Comparison of ENCODE assay signal across 25 mouse cellular contexts in genomic region chr12:17552420-17552819, GRCm38 (mm10). TPM values are rescaled to one million over a fixed set of nuclear protein-coding genes. Genes with fewer than 3 reads are reported as not detected.
DNase-seq lines count a peak whose midpoint lies in the region; ATAC-seq and TF ChIP-seq lines count a peak whose summit lies in the region.
"Had no signal": no experiment of that assay in that cellular context is flagged by ENCODE, and none has a peak within 500 bp of the region (broad histone marks: within the 10 kb centered on the region; RNA-seq: fewer than 3 reads in every experiment).

No protein-coding gene starts in this region.

- no peak for ATAC-seq in forebrain, embryonic 11.5 days (replicated peaks; ENCODE audit: low FRiP score)
- peak; percentile 3; the same call in 1 of the 2 replicates for ATAC-seq in liver, embryonic 14.5 days (ENCODE audit: insufficient read depth)
- ATAC-seq in monocyte, adult 5-6 weeks (replicated peaks; ENCODE audit: insufficient number of reproducible peaks, low FRiP score, low TSS enrichment, poor library complexity, severe bottlenecking): no peak
- ATAC-seq: activated CD4-positive, CD25-positive, alpha-beta regulatory T cell, adult 4 months; forebrain, postnatal 0 days; intestine, embryonic 15.5 days; midbrain, embryonic 13.5 days had no signal

- peak; percentile 41 for DNase-seq in forebrain, embryonic 11.5 days (ENCODE audit: low spot score)
- no peak for DNase-seq in forebrain, embryonic 10.5 days (ENCODE audit: extremely low spot score, low spot score)
- DNase-seq in CH12.LX (ENCODE audit: extremely low read depth): no peak
- peak; percentile 54 for DNase-seq in MEL (ENCODE audit: low read depth, low spot score)
- no peak for DNase-seq in liver, embryonic 14.5 days (ENCODE audit: low read depth in 3 of 3, low spot score in 3 of 3)
- DNase-seq in left cerebral cortex, postnatal 25 days (ENCODE audit: low spot score in 2 of 2): no peak
- DNase-seq: cerebellum, adult 18-20 months; cerebellum, postnatal 14 days; forebrain, postnatal 0 days; gastrocnemius, postnatal 14 days; heart, postnatal 14 days; kidney, adult 8-10 months; layer of hippocampus, adult 9-11 months; lung, postnatal 36 days; thymus, postnatal 14 days had no signal

- TF ChIP-seq EP300 in CH12.LX (IDR thresholded peaks at IDR 0.05; ENCODE audit: low read length): no peak
- TF ChIP-seq EP300 in MEL (IDR thresholded peaks at IDR 0.05; ENCODE audit: low read depth in 1 of 2, low read length in 2 of 2): no peak
- no peak for TF ChIP-seq EP300 in liver, embryonic 14.5 days (IDR thresholded peaks at IDR 0.05; ENCODE audit: low read depth)

- H3K27me3 ChIP-seq in forebrain, embryonic 11.5 days (ENCODE audit: control insufficient read depth, insufficient read depth, low read length): no peaks in the 10 kb centered on the region
- H3K27me3 ChIP-seq in forebrain, embryonic 10.5 days (ENCODE audit: poor library complexity, severe bottlenecking): no peaks in the 10 kb centered on the region; the same call in 1 of the 2 replicates
- no peaks in the 10 kb centered on the region for H3K27me3 ChIP-seq in CH12.LX (replicated peaks)
- H3K27me3 ChIP-seq in MEL (ENCODE audit: control insufficient read depth in 1 of 2, insufficient read depth in 2 of 2, low read length in 2 of 2): no peaks in the 10 kb centered on the region
- H3K27me3 ChIP-seq in liver, embryonic 14.5 days (ENCODE audit: control insufficient read depth, insufficient read depth, low read length): no peaks in the 10 kb centered on the region
- H3K27me3 ChIP-seq: embryonic facial prominence, embryonic 12.5 days; forebrain, embryonic 12.5 days; hindbrain, embryonic 15.5 days; intestine, embryonic 15.5 days; midbrain, embryonic 13.5 days had no signal

- dilution Hi-C loops in CH12.LX (cut with MboI; ENCODE audit: extremely low pct_ligation_motif_present, extremely low pct_unique_long_range_greater_than_20kb, low sequenced_read_pairs): no loop called here

- TF ChIP-seq RAD21 in CH12.LX (IDR thresholded peaks at IDR 0.05; ENCODE audit: low read depth, low read length) (no peak), MEL (IDR thresholded peaks at IDR 0.05; ENCODE audit: low read depth, low read length) (no peak)

- H3K79me2 ChIP-seq in CH12.LX (replicated peaks; ENCODE audit: control insufficient read depth, extremely low read depth, insufficient read depth, poor library complexity, severe bottlenecking) (peaks cover 12% of the 10 kb centered on the region), MEL (ENCODE audit: control insufficient read depth, insufficient read depth, low read length, poor library complexity) (peaks cover 5% of the 10 kb centered on the region; the same call in 1 of the 2 replicates)

- no peaks in the 10 kb centered on the region for H3K9me3 ChIP-seq in forebrain, embryonic 11.5 days (ENCODE audit: control insufficient read depth, low read length)
- H3K9me3 ChIP-seq in forebrain, embryonic 10.5 days: no peaks in the 10 kb centered on the region
- H3K9me3 ChIP-seq in CH12.LX (replicated peaks; ENCODE audit: low read length) (no peaks in the 10 kb centered on the region), MEL (replicated peaks; ENCODE audit: insufficient read depth, low read length) (no peaks in the 10 kb centered on the region)
- no peaks in the 10 kb centered on the region for H3K9me3 ChIP-seq in liver, embryonic 14.5 days (ENCODE audit: control insufficient read depth, low read length)
- H3K9me3 ChIP-seq: embryonic facial prominence, embryonic 12.5 days; forebrain, embryonic 12.5 days; hindbrain, embryonic 10.5 days; hindbrain, embryonic 15.5 days; intestine, embryonic 15.5 days; megakaryocyte, embryonic 14.5 days; midbrain, embryonic 13.5 days had no signal

- no peak overlapping the region for H3K9ac ChIP-seq in forebrain, embryonic 11.5 days (ENCODE audit: low read length)
- H3K9ac ChIP-seq in CH12.LX (ENCODE audit: insufficient read depth, low read depth) (no peak overlapping the region), MEL (ENCODE audit: control insufficient read depth, low read depth, low read length, poor library complexity, severe bottlenecking) (no peak overlapping the region)
- no peak overlapping the region for H3K9ac ChIP-seq in liver, embryonic 14.5 days (replicated peaks)
- H3K9ac ChIP-seq: embryonic facial prominence, embryonic 12.5 days; forebrain, embryonic 12.5 days; forebrain, postnatal 0 days; hindbrain, embryonic 15.5 days; intestine, embryonic 15.5 days; midbrain, embryonic 13.5 days had no signal

- 78% methylated on average over 3 of the region's 3 CpGs for WGBS in forebrain, embryonic 11.5 days
- WGBS in forebrain, embryonic 10.5 days: 78% methylated on average over 3 of the region's 3 CpGs
- 67% methylated on average over 3 of the region's 3 CpGs for WGBS in liver, embryonic 14.5 days (ENCODE audit: insufficient replicate concordance)

- peaks cover 4% of the 10 kb centered on the region; the same call in 1 of the 2 replicates for H3K36me3 ChIP-seq in forebrain, embryonic 11.5 days (ENCODE audit: control insufficient read depth, insufficient read depth, low read length)
- peaks cover 51% of the 10 kb centered on the region for H3K36me3 ChIP-seq in forebrain, embryonic 10.5 days (replicated peaks)
- H3K36me3 ChIP-seq in CH12.LX (replicated peaks in 1 of 2; ENCODE audit: control insufficient read depth in 1 of 2, insufficient read depth in 1 of 2, low read length in 1 of 2) (peaks cover 38 to 41% of the 10 kb centered on the region in 2 experiments), MEL (ENCODE audit: control insufficient read depth in 1 of 2, insufficient read depth in 2 of 2, low read length in 2 of 2) (peaks cover 12 to 25% of the 10 kb centered on the region in 2 experiments)
- peaks cover 47% of the 10 kb centered on the region for H3K36me3 ChIP-seq in liver, embryonic 14.5 days (replicated peaks; ENCODE audit: control insufficient read depth, insufficient read depth, low read depth)

- TF ChIP-seq POLR2A in CH12.LX (IDR thresholded peaks at IDR 0.05; ENCODE audit: low read depth, low read length): no peak; the same call in 1 of the 2 replicates
- TF ChIP-seq POLR2A in MEL (IDR thresholded peaks at IDR 0.05; ENCODE audit: control insufficient read depth in 1 of 2, insufficient read depth in 1 of 2, low read depth in 1 of 2, low read length in 2 of 2, poor library complexity in 1 of 2): peak in 1 of 2 experiments; percentile 8; a peak in 2 of 4 replicates

- no peak overlapping the region for H3K4me2 ChIP-seq in forebrain, embryonic 11.5 days (ENCODE audit: low read depth, low read length, severe bottlenecking)
- no peak overlapping the region for H3K4me2 ChIP-seq in CH12.LX (ENCODE audit: insufficient read depth, low read depth, poor library complexity, severe bottlenecking)
- H3K4me2 ChIP-seq in liver, embryonic 14.5 days (ENCODE audit: low read depth): no peak overlapping the region
- H3K4me2 ChIP-seq: embryonic facial prominence, embryonic 12.5 days; forebrain, embryonic 12.5 days; hindbrain, embryonic 15.5 days; intestine, embryonic 15.5 days; midbrain, embryonic 13.5 days had no signal

- no peak overlapping the region for H3K27ac ChIP-seq in forebrain, embryonic 11.5 days (ENCODE audit: low read depth, low read length)
- H3K27ac ChIP-seq in forebrain, embryonic 10.5 days: no peak overlapping the region
- peak overlapping the region; percentile 9 for H3K27ac ChIP-seq in CH12.LX (ENCODE audit: insufficient read depth, low read depth)
- H3K27ac ChIP-seq in MEL (ENCODE audit: control insufficient read depth, low read depth, low read length): peak overlapping the region; percentile 15; the same call in 1 of the 2 replicates
- H3K27ac ChIP-seq in liver, embryonic 14.5 days: peak overlapping the region; percentile 59
- H3K27ac ChIP-seq: embryonic facial prominence, embryonic 12.5 days; forebrain, embryonic 12.5 days; hindbrain, embryonic 10.5 days; hindbrain, embryonic 15.5 days; intestine, embryonic 15.5 days; kidney, postnatal 0 days; midbrain, embryonic 13.5 days had no signal

- intact Hi-C loops in left cerebral cortex, postnatal 25 days (cut with DNase I): no loop called here

- H3K4me1 ChIP-seq in forebrain, embryonic 11.5 days (replicated peaks; ENCODE audit: control insufficient read depth, insufficient read depth, low read length): peaks cover 6% of the 10 kb centered on the region; the same call in 1 of the 2 replicates
- H3K4me1 ChIP-seq in forebrain, embryonic 10.5 days: peaks cover 18% of the 10 kb centered on the region
- H3K4me1 ChIP-seq in CH12.LX (ENCODE audit: control insufficient read depth in 1 of 2, insufficient read depth in 2 of 2): peaks cover 18 to 68% of the 10 kb centered on the region in 2 experiments
- peaks cover 2 to 14% of the 10 kb centered on the region in 2 experiments; a peak in 2 of 4 replicates for H3K4me1 ChIP-seq in MEL (ENCODE audit: control insufficient read depth in 1 of 2, insufficient read depth in 2 of 2, low read length in 2 of 2)
- peaks cover 2% of the 10 kb centered on the region in 2 experiments; a peak in 1 of 4 replicates for H3K4me1 ChIP-seq in liver, embryonic 14.5 days (replicated peaks; ENCODE audit: control insufficient read depth in 2 of 2, insufficient read depth in 2 of 2, low read length in 1 of 2)

- in situ Hi-C loops in CH12.LX (cut with MboI; ENCODE audit: low pct_ligation_motif_present, low pct_unique_long_range_greater_than_20kb, low sequenced_read_pairs): loop anchor here (5.0 kb wide), 2 partner anchors 185 to 240 kb away; no protein-coding TSS in a partner anchor

- H3K4me3 ChIP-seq in forebrain, embryonic 11.5 days (ENCODE audit: low read depth, low read length): no peak overlapping the region
- no peak overlapping the region for H3K4me3 ChIP-seq in forebrain, embryonic 10.5 days
- H3K4me3 ChIP-seq in CH12.LX (replicated peaks in 1 of 3; ENCODE audit: low read depth in 2 of 3, low read length in 2 of 3, poor library complexity in 1 of 3) (no peak overlapping the region), MEL (ENCODE audit: control insufficient read depth in 1 of 2, insufficient read depth in 1 of 2, low read depth in 2 of 2, low read length in 2 of 2) (no peak overlapping the region)
- H3K4me3 ChIP-seq in liver, embryonic 14.5 days (ENCODE audit: insufficient read depth in 1 of 2, low read depth in 2 of 2, low read length in 2 of 2): no peak overlapping the region
- H3K4me3 ChIP-seq: embryonic facial prominence, embryonic 12.5 days; forebrain, embryonic 12.5 days; hindbrain, embryonic 10.5 days; hindbrain, embryonic 15.5 days; intestine, embryonic 15.5 days; megakaryocyte, embryonic 14.5 days; midbrain, embryonic 13.5 days had no signal

- TF ChIP-seq CTCF in CH12.LX (conservative IDR thresholded peaks at IDR 0.05 in 1 of 2, IDR thresholded peaks at IDR 0.05 in 1 of 2; ENCODE audit: low read depth in 2 of 2, low read length in 2 of 2) (no peak), MEL (IDR thresholded peaks at IDR 0.05 in 2 of 3, conservative IDR thresholded peaks at IDR 0.05 in 1 of 3; ENCODE audit: control insufficient read depth in 1 of 3, insufficient read depth in 1 of 3, low read depth in 2 of 3, low read length in 3 of 3, poor library complexity in 1 of 3, severe bottlenecking in 1 of 3) (no peak)
- TF ChIP-seq CTCF in liver, embryonic 14.5 days (IDR thresholded peaks at IDR 0.05; ENCODE audit: low read depth): no peak

RNA-seq across cellular contexts. Expression of gene Odc1, which starts 7.8 kb away (rescaled TPM):
- polyA plus RNA-seq in forebrain, embryonic 11.5 days (2014; fragmentation: Nextera tagmentation; extraction: Ambion mirVana): 339 and 354 TPM in 2 replicates
- 344 and 385 TPM in 2 replicates for polyA plus RNA-seq in forebrain, embryonic 10.5 days (2016; fragmentation: Nextera tagmentation; extraction: Ambion mirVana)
- 1,757 and 1,839 TPM in 2 replicates for total RNA-seq in CH12.LX (2012; rRNA removed)
- total RNA-seq in CH12.LX (2014; rRNA removed): 2,455 and 2,545 TPM in 2 replicates
- 2,544 and 2,567 TPM in 2 replicates for polyA plus RNA-seq in CH12.LX (2012; ENCODE audit: insufficient read length, low read depth)
- 591 and 677 TPM in 2 replicates for total RNA-seq in MEL (2012; rRNA removed)
- polyA plus RNA-seq in MEL (2012; ENCODE audit: insufficient read depth in 1 of 2, insufficient read length in 2 of 2, low read depth in 1 of 2, low replicate concordance in 2 of 2, missing spikeins in 1 of 2): 100 to 1,000 TPM; 639 to 720 TPM
- 367 and 457 TPM in 2 replicates for polyA plus RNA-seq in liver, embryonic 14.5 days (2012; rRNA removed)
- polyA plus RNA-seq in liver, embryonic 14.5 days (2014; fragmentation: Nextera tagmentation; extraction: Ambion mirVana): 444 and 509 TPM in 2 replicates
- 10 to 100 TPM; 56.0 to 63.5 TPM for total RNA-seq in left cerebral cortex, postnatal 25 days (2021)
- 140 to 224 TPM (median 146 TPM) in 3 replicates for total RNA-seq in monocyte, adult 5-6 weeks (2017)

Comparison
In these comparisons a context has a peak if more than half of its experiments do, and no peak if none do; other contexts are left out.
1. DNase-seq: peak in forebrain, embryonic 11.5 days (single experiment) and MEL (single experiment); none in forebrain, embryonic 10.5 days (single experiment), CH12.LX (single experiment), liver, embryonic 14.5 days (0 of 3) and left cerebral cortex, postnatal 25 days (0 of 2).
2. H3K27ac ChIP-seq: peak in CH12.LX (single experiment), MEL (single experiment) and liver, embryonic 14.5 days (single experiment); none in forebrain, embryonic 11.5 days (single experiment) and forebrain, embryonic 10.5 days (single experiment).